Mouse (Mus musculus): ENCODE results near the gene Calhm3.

- TF ChIP-seq CTCF (IDR thresholded peaks at IDR 0.05; ENCODE audit: low read depth) (no peak), EP300 (IDR thresholded peaks at IDR 0.05; ENCODE audit: low read depth) (no peak)
Observed at GRCm38 (mm10) chr19:47130551-47131125, 26.9 kb downstream of the Calhm3 start.

Measured in liver, postnatal 0 days (tissue).